Comparison of ENCODE assay signal across 8 mouse cellular contexts in genomic region chr13:111797021-111797420, GRCm38 (mm10). TPM values are rescaled to one million over a fixed set of nuclear protein-coding genes. Genes with fewer than 3 reads are reported as not detected.
DNase-seq lines count a peak whose midpoint lies in the region; ATAC-seq and TF ChIP-seq lines count a peak whose summit lies in the region.

No protein-coding gene starts in this region.

- H3K4me1 ChIP-seq in heart, adult 2 months (ENCODE audit: control insufficient read depth, insufficient read depth, low read length): peaks cover 42% of the 10 kb centered on the region
- H3K4me1 ChIP-seq in lung, embryonic 14.5 days (ENCODE audit: insufficient read depth): peaks cover 49% of the 10 kb centered on the region
- peaks cover 63% of the 10 kb centered on the region for H3K4me1 ChIP-seq in neural tube, embryonic 15.5 days

- peaks cover 4% of the 10 kb centered on the region; the same call in 1 of the 2 replicates for H3K36me3 ChIP-seq in heart, adult 2 months (ENCODE audit: control insufficient read depth, insufficient read depth, low read length)
- H3K36me3 ChIP-seq in lung, embryonic 14.5 days (ENCODE audit: insufficient read depth): 0 out of 2 replicates have a peak, but pooled peaks cover 5% of the 10 kb centered on the region
- H3K36me3 ChIP-seq in neural tube, embryonic 15.5 days: no peaks in the 10 kb centered on the region

- TF ChIP-seq EP300 in heart, adult 2 months (IDR thresholded peaks at IDR 0.05; ENCODE audit: insufficient read depth, low read depth, low read length): 0 out of 2 replicates have a peak, but pooled peaks have one; percentile 27

- H3K9ac ChIP-seq in heart, adult 2 months (ENCODE audit: low read depth, low read length): no peak overlapping the region
- no peak overlapping the region for H3K9ac ChIP-seq in lung, embryonic 14.5 days
- no peak overlapping the region for H3K9ac ChIP-seq in neural tube, embryonic 15.5 days (replicated peaks)

- no peak for TF ChIP-seq CTCF in heart, adult 2 months (IDR thresholded peaks at IDR 0.05)
- TF ChIP-seq CTCF in lung, embryonic 14.5 days (IDR thresholded peaks at IDR 0.05; ENCODE audit: low read depth): no peak

- H3K4me2 ChIP-seq in lung, embryonic 14.5 days: peak overlapping the region; percentile 34
- no peak overlapping the region for H3K4me2 ChIP-seq in neural tube, embryonic 15.5 days

- no peak overlapping the region; the same call in 1 of the 2 replicates for H3K4me3 ChIP-seq in heart, adult 2 months
- H3K4me3 ChIP-seq in lung, embryonic 14.5 days (ENCODE audit: low read depth, low read length): no peak overlapping the region
- H3K4me3 ChIP-seq in neural tube, embryonic 15.5 days (replicated peaks): no peak overlapping the region

- no peaks in the 10 kb centered on the region for H3K27me3 ChIP-seq in heart, adult 2 months (ENCODE audit: control insufficient read depth, insufficient read depth, low read length)
- no peaks in the 10 kb centered on the region for H3K27me3 ChIP-seq in lung, embryonic 14.5 days (ENCODE audit: insufficient read depth, low read length)
- no peaks in the 10 kb centered on the region for H3K27me3 ChIP-seq in neural tube, embryonic 15.5 days (replicated peaks)

- intact Hi-C loops in heart, adult 2 months (cut with DNase I): loop anchor here (5.0 kb wide), 1 partner anchor 305 kb away; no protein-coding TSS in a partner anchor

- TF ChIP-seq POLR2A in heart, adult 2 months (IDR thresholded peaks at IDR 0.05; ENCODE audit: insufficient read depth, low read depth, low read length): no peak

- 6% methylated on average over 8 of the region's 8 CpGs for WGBS in heart, adult 2 months
- WGBS in lung, embryonic 14.5 days: 11% methylated on average over 8 of the region's 8 CpGs
- 12% methylated on average over 8 of the region's 8 CpGs for WGBS in neural tube, embryonic 15.5 days

- no peaks in the 10 kb centered on the region for H3K9me3 ChIP-seq in lung, embryonic 14.5 days (ENCODE audit: low read depth, low read length)
- no peaks in the 10 kb centered on the region for H3K9me3 ChIP-seq in neural tube, embryonic 15.5 days (replicated peaks)

- peak; percentile 69 for DNase-seq in ovary, postnatal 36 days (ENCODE audit: low spot score)
- no peak for DNase-seq in ovary, postnatal 14 days (ENCODE audit: low spot score)
- DNase-seq in embryo, embryonic 11.5 days (ENCODE audit: low read depth, low spot score): peak; percentile 39
- DNase-seq in heart, adult 2 months: peak; percentile 83 to 87
- peak; percentile 84 for DNase-seq in kidney, adult 18-20 months
- peak; percentile 85 for DNase-seq in lung, embryonic 14.5 days
- DNase-seq in yolk sac, embryonic 10.5 days (ENCODE audit: low spot score): peak; percentile 80

- H3K79me2 ChIP-seq in heart, adult 2 months (replicated peaks; ENCODE audit: control insufficient read depth, insufficient read depth, low read length): peaks cover 10% of the 10 kb centered on the region

- peak overlapping the region; percentile 62 for H3K27ac ChIP-seq in heart, adult 2 months
- H3K27ac ChIP-seq in lung, embryonic 14.5 days (ENCODE audit: low read depth): peak overlapping the region; percentile 60; the same call in 1 of the 2 replicates
- H3K27ac ChIP-seq in neural tube, embryonic 15.5 days (replicated peaks): no peak overlapping the region

- ATAC-seq in lung, embryonic 14.5 days (ENCODE audit: insufficient read depth): peak; percentile 88
- ATAC-seq in neural tube, embryonic 15.5 days (ENCODE audit: low FRiP score): peak; percentile 56; the same call in 1 of the 2 replicates

RNA-seq across cellular contexts. Expression of gene Map3k1, which starts 11.8 kb away (rescaled TPM):
- total RNA-seq in heart, adult 2 months (2021): 10 to 100 TPM; 15.2 to 24.6 TPM
- polyA plus RNA-seq in heart, adult 2 months (2012; rRNA removed): 10.7 and 14.0 TPM in 2 replicates
- polyA plus RNA-seq in lung, embryonic 14.5 days (2014; fragmentation: Nextera tagmentation; extraction: Ambion mirVana): 37.2 and 39.8 TPM in 2 replicates
- polyA plus RNA-seq in neural tube, embryonic 15.5 days (2015; fragmentation: Nextera tagmentation; extraction: Ambion mirVana): 9.8 and 11.4 TPM in 2 replicates
